Mouse (Mus musculus): ENCODE measurements around the gene Styx.

DNA sequence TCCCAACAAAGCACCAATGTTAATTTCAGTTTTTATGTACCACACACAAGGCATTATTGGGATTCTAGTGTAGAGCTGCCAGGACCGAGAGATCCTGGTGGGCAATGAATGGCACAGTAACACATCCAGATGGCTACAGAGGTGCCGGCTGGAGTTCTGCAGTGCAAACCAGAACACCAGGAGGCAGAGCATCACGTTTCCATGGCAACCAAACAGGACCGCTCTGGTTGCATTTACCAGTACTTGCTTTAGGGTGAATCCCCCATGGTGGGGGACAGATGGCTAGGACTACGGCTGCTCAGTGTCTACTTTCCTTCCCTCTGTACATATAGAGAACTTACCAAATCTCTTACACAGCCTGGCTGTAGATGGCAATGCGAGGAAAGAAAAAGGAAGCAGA is 111.5 kb downstream of the Styx start:
- TF ChIP-seq GATA1 (IDR thresholded peaks at IDR 0.05; ENCODE audit: low read length) (no peak), TAL1 (IDR thresholded peaks at IDR 0.05; ENCODE audit: low read length) (no peak)
